Mouse (Mus musculus): Measurements from ENCODE around the gene Pnpo. TPM values are rescaled to one million over a fixed set of nuclear protein-coding genes. Genes with fewer than 3 reads are reported as not detected.
A peak's percentile ranks its signal among the peaks of the same experiment; 100 is the strongest.

Gene Pnpo
- polyA plus RNA-seq, 1 experiment, result 57.0 TPM

- DNase-seq (ENCODE audit: low read depth in 1 of 2, low spot score in 2 of 2), result no peak
- H3K27ac ChIP-seq (ENCODE audit: insufficient read depth, low read length), result no peak overlapping the region
- H3K4me3 ChIP-seq (ENCODE audit: extremely low read depth, insufficient read depth, insufficient read length), result no peak overlapping the region
- peaks cover 2% of the 10 kb centered on the region; the same call in 1 of the 2 replicates for H3K4me1 ChIP-seq (ENCODE audit: control insufficient read depth, insufficient read depth, insufficient read length)
- no peaks in the 10 kb centered on the region for H3K27me3 ChIP-seq (ENCODE audit: control insufficient read depth, insufficient read depth, low read length)
- H3K36me3 ChIP-seq (ENCODE audit: control insufficient read depth, insufficient read depth, low read length), result no peaks in the 10 kb centered on the region
- TF ChIP-seq POLR2A (IDR thresholded peaks at IDR 0.05; ENCODE audit: low read depth, low read length) (no peak), CTCF (IDR thresholded peaks at IDR 0.05; ENCODE audit: extremely low read depth, insufficient read depth, insufficient read length, insufficient replicate concordance) (no peak)
- 82% methylated on average over 5 of the region's 5 CpGs for WGBS
These were observed 17.2 kb downstream of the Pnpo start for GRCm38 (mm10) chr11:96926587-96926986.

DNA sequence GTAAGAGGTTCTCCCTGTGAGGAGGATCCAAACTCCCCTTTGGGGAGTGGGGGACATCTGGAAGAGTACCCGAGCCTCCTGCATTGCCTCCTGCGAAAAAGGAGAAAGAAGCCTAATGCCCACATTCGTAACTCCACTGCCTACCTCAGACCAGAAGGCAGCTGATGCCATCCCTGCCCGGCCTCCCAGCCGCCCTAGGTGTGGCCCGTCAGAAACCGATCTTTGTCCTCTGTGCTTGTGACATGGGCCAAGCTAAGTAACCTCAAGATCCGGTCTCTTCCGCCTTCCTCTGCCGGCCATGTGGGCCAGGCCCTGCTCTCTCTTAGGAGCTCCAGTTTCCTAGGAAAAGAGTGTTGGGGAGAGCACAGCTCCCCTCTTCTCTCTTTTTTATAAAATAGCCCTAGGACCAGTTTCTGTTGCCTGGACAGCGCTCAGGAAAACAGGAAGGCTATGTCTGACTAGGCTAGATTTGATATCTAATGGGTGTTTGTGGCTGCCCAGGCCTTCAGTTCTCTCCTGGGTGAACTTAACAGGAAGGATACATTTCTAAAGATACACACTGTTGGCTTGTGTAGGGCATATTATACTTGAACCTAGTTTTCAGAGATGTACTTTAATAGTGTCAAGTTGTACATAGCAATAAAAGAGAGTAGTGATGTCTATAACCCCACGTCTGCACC is 18.2 kb downstream of the Pnpo start:
- Histone ChIP-seq H3K4me3 (ENCODE audit: extremely low read depth, insufficient read depth, insufficient read length) (no peak overlapping the region), H3K27me3 (ENCODE audit: control insufficient read depth, insufficient read depth, low read length) (no peaks in the 10 kb centered on the region), H3K36me3 (ENCODE audit: control insufficient read depth, insufficient read depth, low read length) (no peaks in the 10 kb centered on the region), H3K4me1 (ENCODE audit: control insufficient read depth, insufficient read depth, insufficient read length) (peaks cover 2% of the 10 kb centered on the region; the same call in 1 of the 2 replicates), H3K27ac (ENCODE audit: insufficient read depth, low read length) (no peak overlapping the region)
- TF ChIP-seq CTCF (IDR thresholded peaks at IDR 0.05; ENCODE audit: extremely low read depth, insufficient read depth, insufficient read length, insufficient replicate concordance) (no peak), POLR2A (IDR thresholded peaks at IDR 0.05; ENCODE audit: low read depth, low read length) (no peak)
- 80% methylated on average over 12 of the region's 12 CpGs for whole genome bisulfite sequencing
- DNase-seq (ENCODE audit: low read depth in 1 of 2, low spot score in 2 of 2), result no peak

DNA sequence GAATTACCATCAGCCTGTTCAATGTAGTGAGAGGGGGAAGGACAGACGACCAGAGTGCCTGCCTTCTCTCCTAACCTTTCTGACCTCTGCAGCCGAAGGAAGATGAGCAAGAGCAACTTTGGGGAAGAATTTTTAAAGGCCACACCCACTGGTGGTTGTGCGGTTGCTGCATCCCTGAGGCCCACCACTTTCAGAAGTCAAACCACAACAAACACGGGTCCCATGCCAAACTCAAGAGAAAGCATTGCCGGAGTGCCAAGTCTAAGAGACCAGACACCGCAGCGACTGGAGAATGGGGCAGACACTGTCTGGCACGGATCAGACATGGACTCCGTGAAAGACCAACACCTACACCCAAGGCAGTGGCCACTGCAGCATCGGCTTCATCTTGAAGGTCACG is 18.9 kb downstream of the Pnpo start:
- DNase-seq (ENCODE audit: low read depth in 1 of 2, low spot score in 2 of 2), result no peak
- H3K4me1 ChIP-seq (ENCODE audit: control insufficient read depth, insufficient read depth, insufficient read length), result peaks cover 2% of the 10 kb centered on the region; the same call in 1 of the 2 replicates
- 56% methylated on average over 11 of the region's 11 CpGs for WGBS
- TF ChIP-seq POLR2A (IDR thresholded peaks at IDR 0.05; ENCODE audit: low read depth, low read length) (no peak), CTCF (IDR thresholded peaks at IDR 0.05; ENCODE audit: extremely low read depth, insufficient read depth, insufficient read length, insufficient replicate concordance) (no peak)
- H3K27ac ChIP-seq (ENCODE audit: insufficient read depth, low read length), result no peak overlapping the region
- H3K27me3 ChIP-seq (ENCODE audit: control insufficient read depth, insufficient read depth, low read length), result no peaks in the 10 kb centered on the region
- H3K4me3 ChIP-seq (ENCODE audit: extremely low read depth, insufficient read depth, insufficient read length), result no peak overlapping the region
- H3K36me3 ChIP-seq (ENCODE audit: control insufficient read depth, insufficient read depth, low read length), result no peaks in the 10 kb centered on the region

DNA sequence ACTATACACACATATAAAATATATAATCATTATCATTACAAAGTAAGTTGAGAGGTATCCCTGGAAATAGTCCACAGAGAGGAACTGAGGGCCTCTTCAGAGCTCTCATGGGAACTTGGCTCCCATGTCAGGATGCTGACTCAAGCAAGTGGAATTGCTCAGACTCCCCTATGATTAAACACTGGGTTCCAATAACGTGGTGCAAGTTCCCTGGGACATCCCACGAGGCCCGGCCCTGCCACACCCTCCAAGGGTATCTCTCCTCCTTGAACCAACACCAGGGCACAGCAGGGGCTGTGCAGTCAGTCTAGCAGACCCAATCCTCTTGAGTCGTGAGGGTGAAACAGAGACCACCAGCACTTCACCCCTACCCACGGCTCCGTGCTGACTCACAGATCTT is 24.8 kb downstream of the Pnpo start:
- no peak for TF ChIP-seq POLR2A (IDR thresholded peaks at IDR 0.05; ENCODE audit: low read depth, low read length)
- TF ChIP-seq CTCF (IDR thresholded peaks at IDR 0.05; ENCODE audit: extremely low read depth, insufficient read depth, insufficient read length, insufficient replicate concordance), result no peak
- H3K4me1 ChIP-seq (ENCODE audit: control insufficient read depth, insufficient read depth, insufficient read length), result no peaks in the 10 kb centered on the region; the same call in 1 of the 2 replicates
- WGBS, result 80% methylated on average over 6 of the region's 6 CpGs

DNA sequence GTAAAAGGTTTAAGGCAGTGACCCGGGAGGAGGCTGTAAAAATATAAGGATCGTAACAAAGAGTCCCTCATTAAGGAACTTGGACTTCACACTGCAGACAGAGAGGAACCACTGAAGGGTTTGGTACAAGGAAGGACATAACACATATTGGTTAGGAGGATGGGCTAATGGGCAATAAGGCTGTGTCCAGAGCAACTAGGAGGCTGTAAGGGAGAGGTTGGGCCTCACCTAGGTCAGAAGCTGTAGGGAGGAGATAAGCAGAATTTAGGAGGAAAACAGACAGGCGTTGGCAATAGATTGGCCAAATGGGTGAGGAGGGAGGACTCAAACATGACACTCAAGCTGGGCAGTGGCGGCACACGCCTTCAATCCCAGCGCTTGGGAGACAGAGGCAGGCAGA is 26.4 kb downstream of the Pnpo start:
- no peak overlapping the region for H3K4me3 ChIP-seq (ENCODE audit: extremely low read depth, insufficient read depth, insufficient read length)
- H3K36me3 ChIP-seq (ENCODE audit: control insufficient read depth, insufficient read depth, low read length), result no peaks in the 10 kb centered on the region
- H3K4me1 ChIP-seq (ENCODE audit: control insufficient read depth, insufficient read depth, insufficient read length), result no peaks in the 10 kb centered on the region; the same call in 1 of the 2 replicates
- H3K27me3 ChIP-seq (ENCODE audit: control insufficient read depth, insufficient read depth, low read length), result no peaks in the 10 kb centered on the region
- TF ChIP-seq POLR2A (IDR thresholded peaks at IDR 0.05; ENCODE audit: low read depth, low read length) (no peak), CTCF (IDR thresholded peaks at IDR 0.05; ENCODE audit: extremely low read depth, insufficient read depth, insufficient read length, insufficient replicate concordance) (no peak)
- H3K27ac ChIP-seq (ENCODE audit: insufficient read depth, low read length), result no peak overlapping the region
- 81% methylated on average over 6 of the region's 6 CpGs for WGBS
- DNase-seq (ENCODE audit: low read depth in 1 of 2, low spot score in 2 of 2), result no peak

More for the DNA sequence above, 24.8 kb downstream of the Pnpo start:
- DNase-seq (ENCODE audit: low read depth in 1 of 2, low spot score in 2 of 2), result no peak
- no peak overlapping the region for H3K27ac ChIP-seq (ENCODE audit: insufficient read depth, low read length)
- H3K27me3 ChIP-seq (ENCODE audit: control insufficient read depth, insufficient read depth, low read length), result no peaks in the 10 kb centered on the region
- no peak overlapping the region for H3K4me3 ChIP-seq (ENCODE audit: extremely low read depth, insufficient read depth, insufficient read length)
- H3K36me3 ChIP-seq (ENCODE audit: control insufficient read depth, insufficient read depth, low read length), result no peaks in the 10 kb centered on the region

- no peak for TF ChIP-seq CTCF (IDR thresholded peaks at IDR 0.05; ENCODE audit: extremely low read depth, insufficient read depth, insufficient read length, insufficient replicate concordance)
- no peak for TF ChIP-seq POLR2A (IDR thresholded peaks at IDR 0.05; ENCODE audit: low read depth, low read length)
- Histone ChIP-seq H3K27ac (ENCODE audit: insufficient read depth, low read length) (peak overlapping the region; percentile 60), H3K4me1 (ENCODE audit: control insufficient read depth, insufficient read depth, insufficient read length) (no peaks in the 10 kb centered on the region; the same call in 1 of the 2 replicates), H3K36me3 (ENCODE audit: control insufficient read depth, insufficient read depth, low read length) (no peaks in the 10 kb centered on the region), H3K27me3 (ENCODE audit: control insufficient read depth, insufficient read depth, low read length) (no peaks in the 10 kb centered on the region), H3K4me3 (ENCODE audit: extremely low read depth, insufficient read depth, insufficient read length) (peak overlapping the region; percentile 50)
- WGBS, result 17% methylated on average over 13 of the region's 13 CpGs
- no peak for DNase-seq (ENCODE audit: low read depth in 1 of 2, low spot score in 2 of 2)
These were observed 26.8 kb downstream of the Pnpo start for GRCm38 (mm10) chr11:96916885-96917396.

All from spleen, adult 2 months (tissue).